Mouse (Mus musculus): ENCODE results near the gene Chpt1.
"Not testable (repeated sequence)": the region's sequence is repeated elsewhere in the genome, so short reads cannot be mapped to it uniquely, and the experiment has no call there.

Gene Chpt1

DNA sequence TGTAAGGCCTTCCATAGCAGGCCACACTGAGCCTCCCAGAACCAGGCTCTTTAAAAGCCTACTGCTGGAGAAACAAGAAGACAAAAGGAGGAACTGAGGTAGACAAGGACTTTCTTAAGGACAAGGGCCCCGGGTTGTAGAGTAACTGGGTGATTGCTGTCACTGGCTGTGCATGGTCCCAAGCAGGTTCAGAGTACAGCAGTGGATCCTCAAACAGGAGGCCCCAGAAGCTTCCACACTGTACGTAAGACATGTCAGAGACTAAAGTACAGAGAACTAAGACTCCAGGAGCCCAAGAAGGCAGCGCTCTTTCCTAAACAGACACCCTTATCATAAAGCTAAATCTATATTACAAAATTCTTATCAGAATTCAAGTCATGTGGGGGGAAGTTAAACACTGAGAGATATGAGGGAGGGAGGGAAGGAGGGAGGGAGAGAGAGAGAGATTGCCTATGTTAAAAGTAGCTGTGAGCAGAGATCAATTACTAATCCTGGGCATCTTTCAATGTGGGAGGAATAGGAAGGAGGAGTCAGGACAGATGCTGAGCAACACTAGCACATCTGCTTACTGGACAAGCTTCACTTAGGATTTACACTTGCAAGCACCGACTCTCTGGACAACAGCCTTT lies 8.8 kb downstream of the Chpt1 start:
- no peak for DNase-seq

DNA sequence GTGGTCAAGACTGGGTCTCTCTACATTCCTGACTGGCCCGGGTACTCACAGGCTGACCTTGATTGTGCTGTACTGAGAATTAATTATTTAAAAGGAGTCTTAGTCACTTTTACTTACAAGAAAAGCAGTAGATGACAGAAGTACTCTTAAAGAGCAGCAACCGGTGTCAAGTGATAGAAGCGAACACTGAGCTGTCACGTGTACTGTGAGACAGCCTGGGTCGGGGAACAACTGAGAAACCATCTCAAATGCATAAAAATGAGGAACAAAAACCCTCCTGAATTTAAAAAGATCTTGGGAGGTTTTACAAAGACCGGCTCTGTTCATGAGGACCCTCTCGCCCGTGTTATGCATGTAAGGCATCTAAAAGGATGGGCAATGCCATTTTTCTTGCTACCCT lies 11.2 kb downstream of the Chpt1 start:
- no peak for DNase-seq

DNA sequence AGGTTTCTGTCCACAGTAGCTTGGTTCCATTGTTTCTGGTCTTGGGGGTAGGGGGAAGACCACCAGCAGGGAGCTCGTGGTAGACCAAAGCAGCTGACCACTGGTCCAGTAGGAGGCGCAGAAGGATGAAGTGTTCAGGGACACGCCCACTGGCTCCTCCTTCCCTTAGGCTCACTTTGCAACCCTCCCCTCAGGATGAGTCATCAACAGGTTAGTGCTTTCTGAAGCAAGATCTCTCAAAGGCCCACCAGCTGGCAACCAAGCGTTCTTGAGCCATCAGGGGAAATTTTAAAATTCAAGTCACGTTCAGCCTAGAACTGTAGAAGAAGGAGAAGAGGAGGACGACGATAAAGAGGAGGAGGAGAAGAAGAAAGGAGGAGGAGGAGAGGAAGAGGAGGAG lies 12.2 kb downstream of the Chpt1 start:
- no peak for DNase-seq

GRCm38 (mm10) chr10:88488629-88489028 lies 15.2 kb downstream of the Chpt1 start:
- DNase-seq: no peak

- DNase-seq: not testable (repeated sequence)
Measured at GRCm38 (mm10) chr10:88482866-88483265, 21.0 kb downstream of the Chpt1 start.

DNA sequence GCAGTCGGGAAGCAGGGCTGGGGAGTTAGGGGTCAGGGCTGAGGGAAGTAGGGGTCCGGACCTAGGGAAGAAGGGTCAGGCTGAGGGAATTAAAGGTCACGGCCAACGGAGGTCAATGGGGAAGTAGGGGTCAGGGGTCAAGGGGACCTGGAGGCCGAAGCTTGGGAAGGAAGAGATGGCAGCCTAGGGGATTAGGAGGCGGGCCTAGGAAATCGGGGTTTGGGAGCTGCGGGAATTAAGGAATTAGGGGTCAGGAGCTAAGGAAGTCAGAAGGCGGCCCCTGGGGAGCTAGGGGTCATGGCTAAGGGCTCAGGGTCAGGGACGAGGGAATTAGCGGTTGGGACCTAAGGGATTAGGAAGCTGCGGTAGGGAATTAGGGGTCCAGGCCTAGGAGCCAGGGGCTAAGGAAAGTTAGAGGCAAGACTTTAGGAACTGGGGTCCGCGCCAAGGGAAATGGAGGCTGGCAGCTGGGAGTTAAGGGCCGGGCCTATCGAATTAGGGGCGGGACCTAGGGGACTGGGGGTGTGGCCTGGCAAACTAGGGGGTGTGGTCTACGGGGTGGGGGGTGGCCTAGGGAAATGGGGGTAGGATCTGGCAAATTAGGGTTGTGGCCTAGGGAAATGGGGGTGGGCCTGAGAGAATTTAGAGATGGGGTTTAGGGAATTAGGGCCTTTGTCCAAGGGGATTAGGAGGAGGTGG lies 43.6 kb downstream of the Chpt1 start:
- DNase-seq: no peak

DNA sequence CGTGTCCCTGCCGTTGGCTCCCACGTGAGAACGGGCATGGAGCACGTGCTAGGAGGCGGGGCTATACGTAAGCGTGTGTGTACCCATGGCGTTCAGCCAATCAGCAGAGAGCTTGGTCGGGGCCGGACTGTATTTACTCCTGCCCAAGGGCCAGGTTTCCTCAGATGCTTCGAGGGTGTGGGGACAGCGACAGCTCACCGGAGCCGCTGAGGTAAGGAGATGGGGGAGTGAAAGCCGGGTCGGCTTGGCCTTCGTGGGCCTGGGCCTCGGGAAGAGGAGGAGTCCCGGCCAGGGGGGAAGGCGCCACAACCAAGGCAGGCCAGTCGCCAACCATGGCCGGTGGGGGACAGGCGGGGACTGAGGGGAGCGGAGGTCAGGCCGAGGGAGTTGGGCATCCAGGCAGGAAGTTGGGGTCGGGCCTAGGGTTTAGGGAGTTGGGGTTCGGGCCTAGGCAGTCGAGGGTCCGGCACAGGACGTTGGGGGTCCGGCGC lies 44.3 kb downstream of the Chpt1 start, which contains the start of gene Sycp3:
Gene Sycp3, plus strand, starts transcription at position 68 of the 491 bp plus-strand sequence.
- no peak for DNase-seq

DNA sequence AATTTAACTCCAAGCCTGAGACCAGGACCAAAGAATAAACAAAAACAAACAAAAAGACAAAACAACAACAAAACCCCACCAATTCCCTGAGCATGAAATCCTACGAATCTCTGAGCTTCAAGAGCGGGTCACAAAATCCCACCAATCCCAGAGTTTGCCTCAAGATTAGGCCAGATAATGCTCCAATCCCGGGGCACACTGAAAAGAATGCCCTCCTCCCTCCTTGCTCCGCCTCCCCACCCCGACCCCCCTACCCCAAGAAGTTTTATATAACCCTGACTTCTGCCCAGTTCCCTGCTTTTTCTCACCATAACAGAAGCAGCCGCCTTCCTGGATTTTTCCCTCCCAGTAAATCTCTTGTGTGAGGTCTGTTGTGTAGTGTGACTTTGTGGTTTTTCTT lies 46.1 kb downstream of the Chpt1 start:
- peak in 1 of 2 experiments; percentile 28 for DNase-seq

GRCm38 (mm10) chr10:88451990-88452389 lies 51.9 kb downstream of the Chpt1 start:
- DNase-seq: no peak

DNA sequence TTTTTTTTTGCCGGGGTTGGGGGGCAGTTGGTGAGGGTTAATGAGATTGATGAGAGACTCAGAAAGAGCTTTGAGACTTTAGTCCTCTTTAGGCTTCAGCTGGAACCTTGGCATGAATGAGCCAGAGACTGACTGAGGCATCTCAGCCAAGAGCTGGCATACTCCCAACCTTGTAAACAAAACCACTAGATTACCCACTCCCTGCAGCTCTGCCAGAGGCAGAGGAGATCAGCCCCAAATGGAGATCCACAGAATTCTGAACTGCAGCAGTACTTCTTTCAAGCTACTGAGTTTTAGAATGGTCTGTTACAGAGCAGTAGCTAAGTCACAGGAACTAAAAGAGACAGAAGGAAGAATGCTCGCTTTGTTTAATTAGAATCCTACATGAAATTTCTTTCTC lies 52.7 kb downstream of the Chpt1 start:
- no peak for DNase-seq

GRCm38 (mm10) chr10:88441224-88441623 lies 62.6 kb downstream of the Chpt1 start:
- no peak for DNase-seq

- DNase-seq: no peak
Measured at GRCm38 (mm10) chr10:88427998-88428397, 75.9 kb downstream of the Chpt1 start.

DNA sequence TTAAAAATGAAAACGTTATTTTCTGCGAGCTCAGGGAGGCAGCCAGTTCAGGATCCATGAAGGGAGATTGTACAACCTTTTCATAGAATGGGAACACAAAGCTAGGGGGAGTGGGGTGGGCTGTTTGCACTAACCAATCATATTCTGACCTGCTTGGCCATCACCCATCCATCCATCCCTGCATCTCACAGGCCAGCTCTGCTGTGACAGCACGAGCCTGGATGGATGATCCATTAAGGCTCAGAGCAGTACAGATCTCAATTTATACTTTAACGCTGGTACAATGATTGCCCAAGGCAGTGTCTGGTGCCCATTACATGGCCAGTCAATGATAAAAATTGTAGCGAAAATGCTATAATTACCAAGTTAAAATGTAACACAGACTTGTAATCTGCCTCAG lies 77.0 kb downstream of the Chpt1 start:
- peak in 1 of 2 experiments; percentile 12 for DNase-seq

- DNase-seq: peak; percentile 50 to 61
Measured at GRCm38 (mm10) chr10:88426158-88426816, 77.6 kb downstream of the Chpt1 start.

GRCm38 (mm10) chr10:88420655-88421435 lies 83.0 kb downstream of the Chpt1 start:
- DNase-seq: no peak

- no peak for DNase-seq
Measured at GRCm38 (mm10) chr10:88420141-88420541, 83.7 kb downstream of the Chpt1 start.

GRCm38 (mm10) chr10:88417686-88418085 lies 86.2 kb downstream of the Chpt1 start:
- no peak for DNase-seq

DNA sequence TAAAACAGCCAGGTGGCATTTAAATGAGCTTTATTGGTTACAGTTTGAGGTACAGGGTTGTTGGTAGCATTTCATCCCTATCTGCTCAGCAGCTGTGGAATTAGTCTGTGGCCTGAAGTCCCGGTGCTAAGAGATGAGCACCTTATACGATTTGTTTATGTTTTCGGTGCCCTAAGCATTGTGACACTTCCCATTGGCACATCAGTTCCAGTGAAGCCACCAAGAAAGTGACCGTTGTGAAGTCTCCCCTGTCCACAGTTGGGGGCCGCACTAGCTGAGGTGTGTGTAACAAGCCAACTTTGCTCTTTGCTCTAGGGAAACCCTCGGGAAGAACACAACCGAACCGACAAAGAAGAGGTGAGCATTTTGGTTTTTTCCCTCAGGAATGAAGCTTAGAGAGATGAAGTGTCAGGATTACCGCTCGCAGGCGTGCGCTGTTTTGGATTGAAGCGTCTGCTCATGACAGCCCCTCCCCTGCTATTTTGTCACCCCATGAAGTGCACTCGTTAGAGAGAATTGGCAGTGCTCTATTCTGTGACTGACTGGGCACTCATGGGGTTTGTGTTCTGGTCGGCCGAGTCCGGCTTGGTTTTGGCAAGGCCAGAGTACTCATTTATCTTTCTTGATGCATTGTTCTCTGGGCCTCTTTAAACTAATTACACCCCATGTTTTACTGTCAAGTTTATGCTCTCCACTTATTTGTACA lies 91.4 kb downstream of the Chpt1 start:
- DNase-seq: no peak

- DNase-seq: no peak
Measured at GRCm38 (mm10) chr10:88409751-88410150, 94.1 kb downstream of the Chpt1 start.

- DNase-seq: no peak
Measured at GRCm38 (mm10) chr10:88407875-88408631, 95.8 kb downstream of the Chpt1 start.

DNA sequence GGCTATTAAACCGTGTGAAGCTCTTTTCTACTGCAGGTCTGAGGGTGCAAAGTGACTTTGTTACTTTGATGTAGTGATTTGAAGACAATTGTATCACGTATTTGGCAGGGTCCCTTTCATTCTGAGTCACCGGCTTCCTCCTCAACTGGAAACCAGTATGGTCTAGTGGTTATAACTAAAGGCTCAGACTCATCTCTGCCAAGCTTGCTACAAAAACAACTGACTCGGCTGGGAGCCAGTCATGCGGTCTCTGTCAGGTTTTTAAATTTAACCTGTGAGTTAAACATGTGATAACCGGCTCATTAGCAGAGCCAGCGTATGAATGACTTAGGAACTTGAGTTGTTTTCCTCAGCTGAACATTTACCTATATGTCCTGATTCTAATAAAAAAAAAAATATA lies 98.1 kb downstream of the Chpt1 start:
- DNase-seq: peak in 1 of 2 experiments; percentile 21

DNA sequence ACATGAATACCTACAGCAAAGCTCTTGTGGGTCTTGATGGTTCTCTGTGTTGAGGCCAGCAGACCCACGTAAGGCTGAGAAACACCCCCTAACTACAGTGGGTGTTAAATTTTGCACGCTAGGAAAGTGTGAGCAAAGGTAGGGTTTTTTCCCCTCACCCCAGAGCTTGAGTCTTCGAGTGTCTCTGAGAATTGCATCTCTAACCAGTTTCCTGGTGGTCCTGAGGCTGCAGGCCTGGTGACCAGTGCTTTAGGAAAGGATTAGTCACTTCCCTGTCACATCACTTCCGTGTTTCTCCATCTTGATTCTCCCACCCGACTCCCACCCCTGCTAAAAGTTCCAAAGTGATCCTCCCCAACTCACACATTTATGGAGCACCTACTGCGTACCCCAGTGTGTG lies 99.7 kb downstream of the Chpt1 start:
- DNase-seq: no peak
